Mouse (Mus musculus) myocyte (in vitro differentiated cells): ENCODE results near the gene Mta3.

ENCODE experiments used
- E2F4 ChIP-seq: IDR thresholded peaks from one replicate; pipeline ENCODE4 v1.6.1; 2011; ENCODE audit warnings: mild to moderate bottlenecking, control low read depth, moderate library complexity; ENCODE audit not compliant: insufficient read depth
- MAX ChIP-seq: IDR thresholded peaks from one replicate; pipeline ENCODE4 v1.6.1; 2011; ENCODE audit warnings: low read depth, mild to moderate bottlenecking, control low read depth
- MYOG ChIP-seq, 3 experiments: IDR thresholded peaks; one replicate each; pipeline ENCODE4 v1.6.1; 2011; ENCODE audit warnings: control low read depth in 2 of 3, low read depth in 2 of 3, mild to moderate bottlenecking in 2 of 3; ENCODE audit not compliant: insufficient read length in 2 of 3, control insufficient read depth in 1 of 3, insufficient read depth in 1 of 3
- POLR2A ChIP-seq: IDR thresholded peaks from one replicate; pipeline ENCODE4 v1.6.1; 2011; ENCODE audit warnings: low read depth, mild to moderate bottlenecking, control low read depth, moderate library complexity; ENCODE audit not compliant: insufficient read length
- SRF ChIP-seq: IDR thresholded peaks from one replicate; pipeline ENCODE4 v1.6.1; 2011; ENCODE audit warnings: low read depth; ENCODE audit not compliant: control insufficient read depth, insufficient read length
- TCF12 ChIP-seq: IDR thresholded peaks from one replicate; pipeline ENCODE4 v1.6.1; 2011; ENCODE audit warnings: mild to moderate bottlenecking, control low read depth; ENCODE audit not compliant: poor library complexity, insufficient read depth, severe bottlenecking
- USF1 ChIP-seq: IDR thresholded peaks from one replicate; pipeline ENCODE4 v1.6.1; 2011; ENCODE audit warnings: low read depth, mild to moderate bottlenecking, control low read depth, moderate library complexity

- TF ChIP-seq POLR2A = no peak
- TF ChIP-seq MAX = no peak
- TF ChIP-seq E2F4 = no peak
- TF ChIP-seq MYOG (IDR thresholded peaks at IDR 0.05; ENCODE audit: control insufficient read depth in 1 of 3, insufficient read depth in 1 of 3, insufficient read length in 2 of 3, low read depth in 2 of 3) = no peak
- no peak for TF ChIP-seq USF1
- no peak for TF ChIP-seq SRF
- TF ChIP-seq TCF12 = no peak
Observed at GRCm38 (mm10) chr17:83699062-83699724, 6.8 kb upstream of the Mta3 start.
